Mouse (Mus musculus): ENCODE data around the gene Abhd16b. TPM values are rescaled to one million over a fixed set of nuclear protein-coding genes. Genes with fewer than 3 reads are reported as not detected.

The Abhd16b gene
- total and polyA plus RNA-seq, 2 experiments from 2014 or later = not detected

GRCm38 (mm10) chr2:181483562-181484318 lies 9.3 kb upstream of the Abhd16b start:
- Histone ChIP-seq H3K36me3 (ENCODE audit: insufficient read depth, low read length) (no peaks in the 10 kb centered on the region), H3K4me3 (ENCODE audit: low read depth, low read length) (no peak overlapping the region), H3K4me1 (ENCODE audit: insufficient read depth, low read length) (no peaks in the 10 kb centered on the region), H3K9me3 (ENCODE audit: low read length) (no peaks in the 10 kb centered on the region), H3K27ac (ENCODE audit: low read depth, low read length) (no peak overlapping the region), H3K4me2 (ENCODE audit: low read depth, low read length, poor library complexity, severe bottlenecking) (0 out of 2 replicates have a peak overlapping the region, but pooled peaks have one; percentile 4), H3K9ac (replicated peaks; ENCODE audit: low read length, poor library complexity, severe bottlenecking) (no peak overlapping the region), H3K27me3 (ENCODE audit: insufficient read depth, low read length) (no peaks in the 10 kb centered on the region)
- DNase-seq (ENCODE audit: low spot score) (peak; percentile 8), ATAC-seq (ENCODE audit: low FRiP score) (no peak)
- TF ChIP-seq CTCF (IDR thresholded peaks at IDR 0.05) = peak; percentile 62
- 36% methylated on average over 7 of the region's 7 CpGs for WGBS

- no peak overlapping the region for H3K4me2 ChIP-seq (ENCODE audit: low read depth, low read length, poor library complexity, severe bottlenecking)
- H3K27me3 ChIP-seq (ENCODE audit: insufficient read depth, low read length) = no peaks in the 10 kb centered on the region
- ATAC-seq (ENCODE audit: low FRiP score) (no peak), DNase-seq (ENCODE audit: low spot score) (no peak)
- no peak for TF ChIP-seq CTCF (IDR thresholded peaks at IDR 0.05)
- H3K4me1 ChIP-seq (ENCODE audit: insufficient read depth, low read length) = no peaks in the 10 kb centered on the region
- WGBS = 81% methylated on average over 6 of the region's 6 CpGs
- no peak overlapping the region for H3K27ac ChIP-seq (ENCODE audit: low read depth, low read length)
- no peak overlapping the region for H3K9ac ChIP-seq (replicated peaks; ENCODE audit: low read length, poor library complexity, severe bottlenecking)
- no peaks in the 10 kb centered on the region for H3K9me3 ChIP-seq (ENCODE audit: low read length)
- H3K4me3 ChIP-seq (ENCODE audit: low read depth, low read length) = no peak overlapping the region
- H3K36me3 ChIP-seq (ENCODE audit: insufficient read depth, low read length) = no peaks in the 10 kb centered on the region
These were observed 8.4 kb upstream of the Abhd16b start for GRCm38 (mm10) chr2:181484456-181485233.

GRCm38 (mm10) chr2:181485741-181486140 lies 7.3 kb upstream of the Abhd16b start:
- Histone ChIP-seq H3K4me2 (ENCODE audit: low read depth, low read length, poor library complexity, severe bottlenecking) (no peak overlapping the region), H3K4me1 (ENCODE audit: insufficient read depth, low read length) (no peaks in the 10 kb centered on the region), H3K9ac (replicated peaks; ENCODE audit: low read length, poor library complexity, severe bottlenecking) (no peak overlapping the region), H3K36me3 (ENCODE audit: insufficient read depth, low read length) (no peaks in the 10 kb centered on the region), H3K27ac (ENCODE audit: low read depth, low read length) (no peak overlapping the region), H3K9me3 (ENCODE audit: low read length) (no peaks in the 10 kb centered on the region), H3K4me3 (ENCODE audit: low read depth, low read length) (no peak overlapping the region), H3K27me3 (ENCODE audit: insufficient read depth, low read length) (no peaks in the 10 kb centered on the region)
- ATAC-seq (ENCODE audit: low FRiP score) (no peak), DNase-seq (ENCODE audit: low spot score) (no peak)
- no peak for TF ChIP-seq CTCF (IDR thresholded peaks at IDR 0.05)
- 26% methylated on average over 1 of the region's 1 CpGs for WGBS

GRCm38 (mm10) chr2:181487338-181488277 lies 5.4 kb upstream of the Abhd16b start:
- no peak overlapping the region for H3K9ac ChIP-seq (replicated peaks; ENCODE audit: low read length, poor library complexity, severe bottlenecking)
- H3K27ac ChIP-seq (ENCODE audit: low read depth, low read length) = no peak overlapping the region
- no peaks in the 10 kb centered on the region for H3K36me3 ChIP-seq (ENCODE audit: insufficient read depth, low read length)
- no peak for TF ChIP-seq CTCF (IDR thresholded peaks at IDR 0.05)
- H3K4me1 ChIP-seq (ENCODE audit: insufficient read depth, low read length) = no peaks in the 10 kb centered on the region
- peak; percentile 4 for DNase-seq (ENCODE audit: low spot score)
- ATAC-seq (ENCODE audit: low FRiP score) = no peak
- WGBS = 31% methylated on average over 5 of the region's 5 CpGs
- no peak overlapping the region for H3K4me2 ChIP-seq (ENCODE audit: low read depth, low read length, poor library complexity, severe bottlenecking)
- H3K9me3 ChIP-seq (ENCODE audit: low read length) = no peaks in the 10 kb centered on the region
- no peak overlapping the region for H3K4me3 ChIP-seq (ENCODE audit: low read depth, low read length)
- no peaks in the 10 kb centered on the region for H3K27me3 ChIP-seq (ENCODE audit: insufficient read depth, low read length)

GRCm38 (mm10) chr2:181491432-181492205 lies 1.4 kb upstream of the Abhd16b start:
- H3K27ac ChIP-seq (ENCODE audit: low read depth, low read length) = no peak overlapping the region
- no peak overlapping the region for H3K4me3 ChIP-seq (ENCODE audit: low read depth, low read length)
- H3K4me2 ChIP-seq (ENCODE audit: low read depth, low read length, poor library complexity, severe bottlenecking) = no peak overlapping the region
- H3K9me3 ChIP-seq (ENCODE audit: low read length) = no peaks in the 10 kb centered on the region
- no peak for ATAC-seq (ENCODE audit: low FRiP score)
- WGBS = 20% methylated on average over 7 of the region's 7 CpGs
- H3K4me1 ChIP-seq (ENCODE audit: insufficient read depth, low read length) = no peaks in the 10 kb centered on the region
- no peak for TF ChIP-seq CTCF (IDR thresholded peaks at IDR 0.05)
- no peak for DNase-seq (ENCODE audit: low spot score)
- no peak overlapping the region for H3K9ac ChIP-seq (replicated peaks; ENCODE audit: low read length, poor library complexity, severe bottlenecking)
- H3K36me3 ChIP-seq (ENCODE audit: insufficient read depth, low read length) = no peaks in the 10 kb centered on the region
- no peaks in the 10 kb centered on the region for H3K27me3 ChIP-seq (ENCODE audit: insufficient read depth, low read length)
